Mouse (Mus musculus): ENCODE measurements around the gene Gngt2.

DNA sequence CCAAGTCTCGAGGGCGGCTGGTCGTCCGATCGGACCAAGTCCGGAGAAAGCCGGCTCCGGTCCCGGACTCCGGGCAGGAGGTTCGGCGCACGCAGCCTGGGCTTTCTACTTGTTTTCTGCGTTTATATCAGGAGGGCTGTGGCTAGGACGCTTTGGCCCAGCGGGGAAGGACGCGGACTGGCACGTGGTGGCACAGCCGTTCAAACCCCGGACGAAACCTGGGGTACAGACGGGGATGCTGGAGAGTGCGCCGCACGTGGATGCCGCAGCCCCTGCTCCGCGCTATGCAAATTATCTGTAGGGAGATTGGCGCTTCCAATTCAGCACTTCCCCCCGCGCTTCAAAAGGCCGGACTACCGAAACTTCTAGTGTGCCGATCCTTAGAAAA lies 22.4 kb downstream of the Gngt2 start:
- TF ChIP-seq CTCF (IDR thresholded peaks at IDR 0.05) (no peak), POLR2A (IDR thresholded peaks at IDR 0.05; ENCODE audit: insufficient read depth, low read depth, low read length) (no peak), EP300 (IDR thresholded peaks at IDR 0.05; ENCODE audit: insufficient read depth, low read depth, low read length) (0 out of 2 replicates have a peak, but pooled peaks have one; percentile 35)
